Mouse (Mus musculus) kidney, adult 2 months (tissue): ENCODE measurements at regions not wholly inside any gene's neighbourhood (a gene's known extent, or its start where the extent isn't known, plus 50 kb on each side); places are given as distances from the start of the nearest gene placed in this dataset.

Experiments used
- DNase-seq: peaks from one replicate; pipeline ENCODE4 v3.0.0; 2021
- H3K27ac ChIP-seq: fragments of 200-500 bp; 2 replicates; pipeline ENCODE4 v1.5.1; 2012; ENCODE audit warnings: low read depth, low read length, control low read depth, inconsistent platforms; ENCODE audit not compliant: insufficient read depth
- H3K27me3 ChIP-seq: fragments of 200-500 bp; replicated peaks from 2 replicates; pipeline ENCODE4 v1.6.1; 2012; ENCODE audit warnings: mild to moderate bottlenecking, moderate library complexity, low read length, inconsistent platforms; ENCODE audit not compliant: control insufficient read depth, insufficient read depth
- H3K36me3 ChIP-seq: fragments of 200-500 bp; 2 replicates; pipeline ENCODE4 v1.6.1; 2012; ENCODE audit warnings: mild to moderate bottlenecking, moderate library complexity, low read length, inconsistent platforms; ENCODE audit not compliant: control insufficient read depth, insufficient read depth
- H3K4me1 ChIP-seq: fragments of 200-500 bp; 2 replicates; pipeline ENCODE4 v1.6.1; 2011; ENCODE audit warnings: low read length; ENCODE audit not compliant: control insufficient read depth, insufficient read depth
- H3K4me3 ChIP-seq: fragments of 200-500 bp; 2 replicates; pipeline ENCODE4 v1.5.1; 2011; ENCODE audit warnings: mild to moderate bottlenecking, low read depth, low read length, control low read depth; ENCODE audit not compliant: insufficient read depth
- CTCF ChIP-seq: fragments of 200-500 bp; conservative IDR thresholded peaks from 2 replicates; pipeline ENCODE4 v1.5.1; 2011; ENCODE audit warnings: low read depth, mild to moderate bottlenecking, control low read depth, low read length, moderate library complexity, mixed read lengths; ENCODE audit not compliant: insufficient read depth, insufficient read length
- POLR2A ChIP-seq: fragments of 200-500 bp; IDR thresholded peaks from one replicate; pipeline ENCODE4 v1.6.1; 2011; ENCODE audit warnings: low read depth, low read length, control low read depth
- WGBS: fragments of 180-500 bp; shearing (Covaris S2); methylation state at CpG from one replicate; pipeline ENCODE4 v1.1.7; 2018; 5-methylcytosine and 5-hydroxymethylcytosine counted together

GRCm38 (mm10) chr1:122123954-122124353 is 556.2 kb upstream of the Ddx18 start:
- H3K4me3 ChIP-seq, result no peak overlapping the region
- H3K27ac ChIP-seq, result no peak overlapping the region
- WGBS, result 73% methylated on average over 4 of the region's 4 CpGs
- no peak for DNase-seq
- no peaks in the 10 kb centered on the region for H3K4me1 ChIP-seq
- H3K36me3 ChIP-seq, result no peaks in the 10 kb centered on the region
- H3K27me3 ChIP-seq, result no peaks in the 10 kb centered on the region
- TF ChIP-seq POLR2A, result no peak
- TF ChIP-seq CTCF, result no peak

GRCm38 (mm10) chr1:122095726-122096125 is 527.9 kb upstream of the Ddx18 start:
- Histone ChIP-seq H3K4me3 (no peak overlapping the region), H3K27me3 (no peaks in the 10 kb centered on the region), H3K36me3 (no peaks in the 10 kb centered on the region), H3K4me1 (no peaks in the 10 kb centered on the region), H3K27ac (no peak overlapping the region)
- no peak for DNase-seq
- TF ChIP-seq POLR2A, result no peak
- no peak for TF ChIP-seq CTCF
- 81% methylated on average over 2 of the region's 2 CpGs for WGBS

GRCm38 (mm10) chr1:122082481-122082880 is 514.7 kb upstream of the Ddx18 start:
- 87% methylated on average over 5 of the region's 5 CpGs for WGBS
- H3K4me3 ChIP-seq, result no peak overlapping the region
- H3K27ac ChIP-seq, result no peak overlapping the region
- no peaks in the 10 kb centered on the region for H3K27me3 ChIP-seq
- H3K36me3 ChIP-seq, result no peaks in the 10 kb centered on the region
- no peak for TF ChIP-seq POLR2A
- TF ChIP-seq CTCF, result no peak
- no peak for DNase-seq
- H3K4me1 ChIP-seq, result no peaks in the 10 kb centered on the region

- Histone ChIP-seq H3K36me3 (no peaks in the 10 kb centered on the region), H3K4me1 (no peaks in the 10 kb centered on the region), H3K4me3 (no peak overlapping the region), H3K27me3 (no peaks in the 10 kb centered on the region), H3K27ac (no peak overlapping the region)
- TF ChIP-seq CTCF (no peak), POLR2A (no peak)
- WGBS, result 77% methylated on average over 5 of the region's 5 CpGs
- DNase-seq, result no peak
These were observed 508.3 kb upstream of the Ddx18 start for GRCm38 (mm10) chr1:122076085-122076484.

GRCm38 (mm10) chr1:122055146-122055545 is 487.4 kb upstream of the Ddx18 start:
- WGBS, result 56% methylated on average over 1 of the region's 1 CpGs
- H3K4me1 ChIP-seq, result no peaks in the 10 kb centered on the region
- H3K4me3 ChIP-seq, result no peak overlapping the region
- TF ChIP-seq CTCF, result no peak
- TF ChIP-seq POLR2A, result no peak
- H3K27ac ChIP-seq, result no peak overlapping the region
- no peaks in the 10 kb centered on the region for H3K36me3 ChIP-seq
- no peaks in the 10 kb centered on the region for H3K27me3 ChIP-seq
- DNase-seq, result no peak

- H3K4me1 ChIP-seq, result no peaks in the 10 kb centered on the region
- H3K36me3 ChIP-seq, result no peaks in the 10 kb centered on the region
- DNase-seq, result no peak
- WGBS, result 76% methylated on average over 2 of the region's 2 CpGs
- TF ChIP-seq POLR2A, result no peak
- TF ChIP-seq CTCF, result no peak
- H3K27me3 ChIP-seq, result no peaks in the 10 kb centered on the region
- no peak overlapping the region for H3K4me3 ChIP-seq
- no peak overlapping the region for H3K27ac ChIP-seq
These were observed 480.4 kb upstream of the Ddx18 start for GRCm38 (mm10) chr1:122048112-122048725.

GRCm38 (mm10) chr1:122043896-122044295 is 476.1 kb upstream of the Ddx18 start:
- WGBS, result 77% methylated on average over 1 of the region's 1 CpGs

More at GRCm38 (mm10) chr1:122043896-122044295, 476.1 kb upstream of the Ddx18 start:
- H3K4me3 ChIP-seq, result no peak overlapping the region
- H3K27me3 ChIP-seq, result no peaks in the 10 kb centered on the region
- no peaks in the 10 kb centered on the region for H3K36me3 ChIP-seq
- TF ChIP-seq CTCF, result no peak
- TF ChIP-seq POLR2A, result no peak
- no peaks in the 10 kb centered on the region for H3K4me1 ChIP-seq
- DNase-seq, result no peak
- no peak overlapping the region for H3K27ac ChIP-seq
